Mouse (Mus musculus) ES-Bruce4 (cell line): ENCODE data around the gene Tal1. TPM values are rescaled to one million over a fixed set of nuclear protein-coding genes. Genes with fewer than 3 reads are reported as not detected.

Source experiments
- H3K27ac ChIP-seq: 2 replicates; pipeline ENCODE4 v1.5.1; 2012; ENCODE audit warnings: low read length, inconsistent platforms; ENCODE audit not compliant: insufficient read depth
- H3K27me3 ChIP-seq: 2 replicates; pipeline ENCODE4 v1.6.1; 2012; ENCODE audit warnings: mild to moderate bottlenecking, low read length, inconsistent platforms; ENCODE audit not compliant: control insufficient read depth, poor library complexity, insufficient read depth, severe bottlenecking
- H3K36me3 ChIP-seq: 2 replicates; pipeline ENCODE4 v1.6.1; 2012; ENCODE audit warnings: inconsistent platforms, mild to moderate bottlenecking, low read length, moderate library complexity; ENCODE audit not compliant: control insufficient read depth, poor library complexity, insufficient read depth, severe bottlenecking
- H3K4me1 ChIP-seq: one replicate; pipeline ENCODE4 v1.8.1; 2011; ENCODE audit warnings: low read length; ENCODE audit not compliant: control insufficient read depth, insufficient read depth
- H3K4me3 ChIP-seq: 2 replicates; pipeline ENCODE4 v1.5.1; 2011; ENCODE audit warnings: low read depth, mild to moderate bottlenecking, low read length
- H3K9ac ChIP-seq: 2 replicates; pipeline ENCODE4 v1.6.1; 2012; ENCODE audit warnings: low read depth, mild to moderate bottlenecking, inconsistent platforms; ENCODE audit not compliant: poor library complexity, severe bottlenecking
- H3K9me3 ChIP-seq: replicated peaks from 2 replicates; pipeline ENCODE4 v1.6.1; 2012; ENCODE audit warnings: mild to moderate bottlenecking, low read length, inconsistent platforms; ENCODE audit not compliant: control insufficient read depth, poor library complexity, insufficient read depth, severe bottlenecking
- CTCF ChIP-seq: IDR thresholded peaks from one replicate; pipeline ENCODE4 v1.8.1; 2011; ENCODE audit warnings: low read depth, low read length
- EP300 ChIP-seq: IDR thresholded peaks from 2 replicates; pipeline ENCODE4 v1.6.1; 2011; ENCODE audit warnings: low read depth, low read length; ENCODE audit not compliant: insufficient read depth
- POLR2A ChIP-seq: IDR thresholded peaks from one replicate; pipeline ENCODE4 v1.8.1; 2011; ENCODE audit warnings: low read length; ENCODE audit not compliant: insufficient read depth
- polyA plus RNA-seq: library from polyadenylated mRNA; stranded (reverse); fragments of >200 nt; gene quantifications from 2 replicates; pipeline ENCODE4 v1.2.4, GENCODE M21; 2011; ENCODE audit warnings: low read depth; ENCODE audit not compliant: missing spikeins, insufficient read depth, insufficient read length

Gene Tal1
- polyA plus RNA-seq, 1 experiment: 0.37 TPM

GRCm38 (mm10) chr4:115078892-115079820 is 22.9 kb downstream of the Tal1 start:
- no peak overlapping the region for H3K9ac ChIP-seq
- H3K36me3 ChIP-seq: no peaks in the 10 kb centered on the region
- no peak overlapping the region for H3K27ac ChIP-seq
- no peak overlapping the region for H3K4me3 ChIP-seq
- no peaks in the 10 kb centered on the region for H3K27me3 ChIP-seq
- TF ChIP-seq POLR2A: no peak
- TF ChIP-seq CTCF: no peak
- H3K9me3 ChIP-seq: no peaks in the 10 kb centered on the region
- no peaks in the 10 kb centered on the region for H3K4me1 ChIP-seq

GRCm38 (mm10) chr4:115079821-115080349 is 23.7 kb downstream of the Tal1 start:
- Histone ChIP-seq H3K9me3 (no peaks in the 10 kb centered on the region), H3K27me3 (no peaks in the 10 kb centered on the region), H3K4me1 (no peaks in the 10 kb centered on the region), H3K4me3 (no peak overlapping the region), H3K36me3 (no peaks in the 10 kb centered on the region), H3K9ac (no peak overlapping the region), H3K27ac (no peak overlapping the region)
- TF ChIP-seq EP300 (no peak), CTCF (no peak), POLR2A (no peak)

GRCm38 (mm10) chr4:115083031-115083430 is 26.8 kb downstream of the Tal1 start:
- Histone ChIP-seq H3K4me1 (no peaks in the 10 kb centered on the region), H3K27me3 (no peaks in the 10 kb centered on the region), H3K4me3 (no peak overlapping the region), H3K9ac (no peak overlapping the region), H3K27ac (no peak overlapping the region), H3K36me3 (no peaks in the 10 kb centered on the region), H3K9me3 (no peaks in the 10 kb centered on the region)
- TF ChIP-seq POLR2A (no peak), CTCF (no peak), EP300 (no peak)

GRCm38 (mm10) chr4:115085522-115086095 is 29.4 kb downstream of the Tal1 start:
- Histone ChIP-seq H3K4me3 (no peak overlapping the region), H3K36me3 (no peaks in the 10 kb centered on the region), H3K9ac (no peak overlapping the region), H3K27me3 (no peaks in the 10 kb centered on the region), H3K9me3 (no peaks in the 10 kb centered on the region), H3K4me1 (peaks cover 2% of the 10 kb centered on the region), H3K27ac (no peak overlapping the region)
- TF ChIP-seq EP300 (no peak), POLR2A (no peak), CTCF (peak; percentile 97)

GRCm38 (mm10) chr4:115086257-115086656 is 30.0 kb downstream of the Tal1 start:
- no peaks in the 10 kb centered on the region for H3K27me3 ChIP-seq
- no peak overlapping the region for H3K27ac ChIP-seq
- no peak overlapping the region for H3K9ac ChIP-seq
- no peaks in the 10 kb centered on the region for H3K36me3 ChIP-seq
- TF ChIP-seq POLR2A: no peak
- TF ChIP-seq CTCF: no peak
- TF ChIP-seq EP300: no peak
- H3K9me3 ChIP-seq: no peaks in the 10 kb centered on the region
- peaks cover 2% of the 10 kb centered on the region for H3K4me1 ChIP-seq
- no peak overlapping the region for H3K4me3 ChIP-seq
